Mouse (Mus musculus) stomach, postnatal 0 days (tissue): ENCODE measurements around the gene Phlda1.

Source experiments
- CTCF ChIP-seq: IDR thresholded peaks from 2 replicates; pipeline ENCODE4 v1.5.1; 2016; ENCODE audit warnings: antibody characterized with exemption, low read depth, mild to moderate bottlenecking, moderate library complexity
- EP300 ChIP-seq: optimal IDR thresholded peaks from 2 replicates; pipeline ENCODE3; 2016; ENCODE audit warnings: antibody characterized with exemption

GRCm38 (mm10) chr10:111520621-111521020, 14.5 kb downstream of the Phlda1 start:
- no peak for TF ChIP-seq CTCF
- TF ChIP-seq EP300 = no peak
